In the genomic region with DNA sequence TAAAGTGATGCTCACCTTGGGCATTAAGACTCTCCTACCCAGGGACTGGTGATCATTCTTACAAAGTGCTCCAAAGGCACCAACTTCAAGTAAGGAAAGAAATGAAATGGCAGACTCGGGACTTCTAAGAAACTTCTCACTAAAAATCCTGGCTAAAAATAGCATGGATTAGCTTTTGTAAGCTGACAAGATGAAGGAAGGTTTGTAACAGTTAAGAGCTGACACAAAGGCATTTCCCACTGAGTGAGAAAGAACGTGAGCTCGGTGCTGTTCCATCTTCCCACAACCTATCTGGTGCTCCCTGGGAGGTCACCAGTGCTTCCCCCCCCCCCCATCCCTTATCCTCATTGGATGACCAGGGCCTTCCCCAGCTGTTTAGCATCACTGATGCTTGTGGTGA, we compare ENCODE assay signal across 11 mouse cellular contexts. TPM values are rescaled to one million over a fixed set of nuclear protein-coding genes. Genes with fewer than 3 reads are reported as not detected.
DNase-seq lines count a peak whose midpoint lies in the region; ATAC-seq and TF ChIP-seq lines count a peak whose summit lies in the region.
"Had no signal": no experiment of that assay in that cellular context is flagged by ENCODE, and none has a peak within 500 bp of the region (broad histone marks: within the 10 kb centered on the region; RNA-seq: fewer than 3 reads in every experiment).

No protein-coding gene starts in this region.

- peaks cover 35% of the 10 kb centered on the region for H3K36me3 ChIP-seq in heart, adult 2 months (ENCODE audit: control insufficient read depth, insufficient read depth, low read length)
- peaks cover 68% of the 10 kb centered on the region for H3K36me3 ChIP-seq in lung, embryonic 15.5 days
- peaks cover 56% of the 10 kb centered on the region for H3K36me3 ChIP-seq in hindbrain, embryonic 13.5 days
- peaks cover 50% of the 10 kb centered on the region for H3K36me3 ChIP-seq in stomach, embryonic 15.5 days

- no peak for TF ChIP-seq EP300 in heart, adult 2 months (IDR thresholded peaks at IDR 0.05; ENCODE audit: insufficient read depth, low read depth, low read length)

- no peak overlapping the region for H3K9ac ChIP-seq in heart, adult 2 months (ENCODE audit: low read depth, low read length)
- H3K9ac ChIP-seq in lung, embryonic 15.5 days, result no peak overlapping the region
- H3K9ac ChIP-seq in hindbrain, embryonic 13.5 days, result no peak overlapping the region
- no peak overlapping the region for H3K9ac ChIP-seq in stomach, embryonic 15.5 days

- no peak for TF ChIP-seq POLR2A in heart, adult 2 months (IDR thresholded peaks at IDR 0.05; ENCODE audit: insufficient read depth, low read depth, low read length)

- no peaks in the 10 kb centered on the region for H3K79me2 ChIP-seq in heart, adult 2 months (replicated peaks; ENCODE audit: control insufficient read depth, insufficient read depth, low read length)

- H3K4me2 ChIP-seq in lung, embryonic 15.5 days, result no peak overlapping the region
- no peak overlapping the region for H3K4me2 ChIP-seq in hindbrain, embryonic 13.5 days
- H3K4me2 ChIP-seq in stomach, embryonic 15.5 days, result no peak overlapping the region

- H3K27ac ChIP-seq in heart, adult 2 months, result peak overlapping the region; percentile 28; the same call in 1 of the 2 replicates
- peak overlapping the region; percentile 45 for H3K27ac ChIP-seq in lung, embryonic 15.5 days
- 0 out of 2 replicates have a peak overlapping the region, but pooled peaks have one; percentile 30 for H3K27ac ChIP-seq in hindbrain, embryonic 13.5 days
- peak overlapping the region; percentile 72 for H3K27ac ChIP-seq in stomach, embryonic 15.5 days

- intact Hi-C loops in heart, adult 2 months (cut with DNase I), result no loop called here
- intact Hi-C loops in heart, postnatal 36 days (cut with DNase I), result no loop called here
- intact Hi-C loops in gastrocnemius, postnatal 36 days (cut with DNase I), result loop anchor here (10.0 kb wide), 1 partner anchor 409 kb away; no protein-coding TSS in a partner anchor

- H3K4me1 ChIP-seq in heart, adult 2 months (ENCODE audit: control insufficient read depth, insufficient read depth, low read length), result peaks cover 11% of the 10 kb centered on the region
- peaks cover 27% of the 10 kb centered on the region for H3K4me1 ChIP-seq in lung, embryonic 15.5 days
- peaks cover 19% of the 10 kb centered on the region for H3K4me1 ChIP-seq in hindbrain, embryonic 13.5 days (replicated peaks)
- peaks cover 30% of the 10 kb centered on the region for H3K4me1 ChIP-seq in stomach, embryonic 15.5 days

- no peaks in the 10 kb centered on the region for H3K9me3 ChIP-seq in lung, embryonic 15.5 days
- no peaks in the 10 kb centered on the region for H3K9me3 ChIP-seq in hindbrain, embryonic 13.5 days
- no peaks in the 10 kb centered on the region for H3K9me3 ChIP-seq in stomach, embryonic 15.5 days

- no peak overlapping the region for H3K4me3 ChIP-seq in heart, adult 2 months
- H3K4me3 ChIP-seq in lung, embryonic 15.5 days, result no peak overlapping the region
- no peak overlapping the region for H3K4me3 ChIP-seq in hindbrain, embryonic 13.5 days
- H3K4me3 ChIP-seq in stomach, embryonic 15.5 days (replicated peaks), result no peak overlapping the region
- H3K4me3 ChIP-seq: erythroblast, embryonic 14.5 days had no signal

- ATAC-seq in lung, embryonic 15.5 days (ENCODE audit: borderline replicate concordance, extremely low read depth, low FRiP score, low TSS enrichment), result no peak
- ATAC-seq in hindbrain, embryonic 13.5 days (ENCODE audit: low FRiP score), result no peak
- ATAC-seq in stomach, embryonic 15.5 days (ENCODE audit: insufficient read depth, low FRiP score, low read depth), result no peak
- no peak for ATAC-seq in megakaryocyte progenitor cell, adult 5-6 weeks (replicated peaks; ENCODE audit: poor library complexity)

- DNase-seq in heart, adult 2 months, result no peak
- DNase-seq in heart, postnatal 36 days, result no peak
- no peak for DNase-seq in lung, postnatal 14 days
- DNase-seq in gastrocnemius, postnatal 36 days, result no peak
- DNase-seq: layer of hippocampus, adult 9-11 months; liver had no signal

- 39% methylated on average over 3 of the region's 3 CpGs for WGBS in heart, adult 2 months
- WGBS in lung, embryonic 15.5 days, result 24% methylated on average over 3 of the region's 3 CpGs
- 10% methylated on average over 3 of the region's 3 CpGs for WGBS in hindbrain, embryonic 13.5 days
- 14% methylated on average over 3 of the region's 3 CpGs for WGBS in stomach, embryonic 15.5 days

- no peak for TF ChIP-seq CTCF in heart, adult 2 months (IDR thresholded peaks at IDR 0.05)

- H3K27me3 ChIP-seq in heart, adult 2 months (ENCODE audit: control insufficient read depth, insufficient read depth, low read length), result no peaks in the 10 kb centered on the region
- H3K27me3 ChIP-seq in lung, embryonic 15.5 days, result no peaks in the 10 kb centered on the region
- no peaks in the 10 kb centered on the region for H3K27me3 ChIP-seq in hindbrain, embryonic 13.5 days
- H3K27me3 ChIP-seq in stomach, embryonic 15.5 days (replicated peaks), result no peaks in the 10 kb centered on the region

RNA-seq across cellular contexts. Expression of a gene that starts 57.1 kb away (rescaled TPM):
- total RNA-seq in heart, adult 2 months (2021), result 10 to 100 TPM; 11.0 to 12.9 TPM
- 11.6 and 14.3 TPM in 2 replicates for polyA plus RNA-seq in heart, adult 2 months (2012; rRNA removed)
- total RNA-seq in heart, postnatal 36 days (2021), result 10 to 100 TPM; 12.6 to 14.0 TPM
- 22.7 and 26.1 TPM in 2 replicates for polyA plus RNA-seq in lung, embryonic 15.5 days (2015; fragmentation: Nextera tagmentation; extraction: Ambion mirVana)
- polyA plus RNA-seq in hindbrain, embryonic 13.5 days (2015; fragmentation: Nextera tagmentation; extraction: Ambion mirVana), result 14.3 and 16.5 TPM in 2 replicates
- 22.6 TPM in 2 replicates for polyA plus RNA-seq in stomach, embryonic 15.5 days (2015; fragmentation: Nextera tagmentation; extraction: Ambion mirVana)
- 18.3 and 26.9 TPM in 2 replicates for total RNA-seq in megakaryocyte progenitor cell, adult 5-6 weeks (2015)
- total RNA-seq in megakaryocyte progenitor cell, adult 5-6 weeks (2017), result 5.6 and 16.3 TPM in 2 replicates
- 10 to 100 TPM; 10.2 to 10.3 TPM for total RNA-seq in gastrocnemius, postnatal 36 days (2021)
